Mouse (Mus musculus): ENCODE measurements around the gene Eif2b1.
A peak's percentile ranks its signal among the peaks of the same experiment; 100 is the strongest.
"Not testable (repeated sequence)": the region's sequence is repeated elsewhere in the genome, so short reads cannot be mapped to it uniquely, and the experiment has no call there.

The Eif2b1 gene

GRCm38 (mm10) chr5:124550737-124551136 lies 28.2 kb downstream of the Eif2b1 start:
- DNase-seq (ENCODE audit: extremely low read depth, low read depth), result not testable (repeated sequence)

- DNase-seq (ENCODE audit: extremely low read depth, low read depth), result no peak
These were observed 37.3 kb downstream of the Eif2b1 start for GRCm38 (mm10) chr5:124541602-124541973.

GRCm38 (mm10) chr5:124540905-124541601 lies 37.9 kb downstream of the Eif2b1 start:
- DNase-seq (ENCODE audit: extremely low read depth, low read depth), result no peak

GRCm38 (mm10) chr5:124540383-124540786 lies 38.5 kb downstream of the Eif2b1 start, which contains the start of gene Tmed2:
Tmed2 (plus strand) TSS chr5:124540695.
- DNase-seq (ENCODE audit: extremely low read depth, low read depth), result peak; percentile 93

- no peak for DNase-seq (ENCODE audit: extremely low read depth, low read depth)
These were observed 39.0 kb downstream of the Eif2b1 start for GRCm38 (mm10) chr5:124539905-124540304.

GRCm38 (mm10) chr5:124538813-124539792 lies 39.8 kb downstream of the Eif2b1 start:
- peak; percentile 63 for DNase-seq (ENCODE audit: extremely low read depth, low read depth)

GRCm38 (mm10) chr5:124536776-124537175 lies 42.2 kb downstream of the Eif2b1 start:
- DNase-seq (ENCODE audit: extremely low read depth, low read depth), result no peak

GRCm38 (mm10) chr5:124535016-124535415 lies 43.9 kb downstream of the Eif2b1 start:
- no peak for DNase-seq (ENCODE audit: extremely low read depth, low read depth)

- no peak for DNase-seq (ENCODE audit: extremely low read depth, low read depth)
These were observed 46.5 kb downstream of the Eif2b1 start for GRCm38 (mm10) chr5:124532451-124532850.

- DNase-seq (ENCODE audit: extremely low read depth, low read depth), result no peak
These were observed 47.4 kb downstream of the Eif2b1 start for GRCm38 (mm10) chr5:124531583-124531930.

- no peak for DNase-seq (ENCODE audit: extremely low read depth, low read depth)
These were observed 48.0 kb downstream of the Eif2b1 start, which contains the start of gene Rilpl1 for GRCm38 (mm10) chr5:124530655-124531582. Rilpl1 (minus strand) TSS chr5:124531391.

GRCm38 (mm10) chr5:124529697-124530096 lies 49.2 kb downstream of the Eif2b1 start:
- DNase-seq (ENCODE audit: extremely low read depth, low read depth), result no peak

- DNase-seq (ENCODE audit: extremely low read depth, low read depth), result no peak
These were observed 49.7 kb downstream of the Eif2b1 start for GRCm38 (mm10) chr5:124529191-124529651.

- no peak for DNase-seq (ENCODE audit: extremely low read depth, low read depth)
These were observed 50.1 kb downstream of the Eif2b1 start for GRCm38 (mm10) chr5:124528791-124529190.

GRCm38 (mm10) chr5:124528351-124528750 lies 50.6 kb downstream of the Eif2b1 start:
- DNase-seq (ENCODE audit: extremely low read depth, low read depth), result no peak

GRCm38 (mm10) chr5:124524943-124525342 lies 54.0 kb downstream of the Eif2b1 start:
- no peak for DNase-seq (ENCODE audit: extremely low read depth, low read depth)

- no peak for DNase-seq (ENCODE audit: extremely low read depth, low read depth)
These were observed 55.9 kb downstream of the Eif2b1 start for GRCm38 (mm10) chr5:124523032-124523431.

- no peak for DNase-seq (ENCODE audit: extremely low read depth, low read depth)
These were observed 57.3 kb downstream of the Eif2b1 start for GRCm38 (mm10) chr5:124521588-124521987.
